9 mouse cellular contexts compared by ENCODE assay signal in genomic region chr1:165684261-165685203, GRCm38 (mm10). TPM values are rescaled to one million over a fixed set of nuclear protein-coding genes. Genes with fewer than 3 reads are reported as not detected.
DNase-seq lines count a peak whose midpoint lies in the region; ATAC-seq and TF ChIP-seq lines count a peak whose summit lies in the region.
"Had no signal": no experiment of that assay in that cellular context is flagged by ENCODE, and none has a peak within 500 bp of the region (broad histone marks: within the 10 kb centered on the region; RNA-seq: fewer than 3 reads in every experiment).

No protein-coding gene starts in this region.

- 0 out of 2 replicates have a peak overlapping the region, but pooled peaks have one; percentile 18 for H3K27ac ChIP-seq in embryonic facial prominence, embryonic 15.5 days (replicated peaks)
- H3K27ac ChIP-seq in embryonic facial prominence, embryonic 10.5 days (replicated peaks) = no peak overlapping the region; the same call in 1 of the 2 replicates
- H3K27ac ChIP-seq in heart, embryonic 10.5 days = peak overlapping the region; percentile 74
- H3K27ac ChIP-seq in lung, embryonic 14.5 days (ENCODE audit: low read depth) = peak overlapping the region; percentile 51; the same call in 1 of the 2 replicates

- WGBS in embryonic facial prominence, embryonic 15.5 days = 42% methylated on average over 15 of the region's 15 CpGs
- 31% methylated on average over 15 of the region's 15 CpGs for WGBS in embryonic facial prominence, embryonic 10.5 days
- WGBS in heart, embryonic 10.5 days = 15% methylated on average over 15 of the region's 15 CpGs
- WGBS in lung, embryonic 14.5 days = 49% methylated on average over 15 of the region's 15 CpGs

- H3K9ac ChIP-seq in embryonic facial prominence, embryonic 15.5 days = no peak overlapping the region
- H3K9ac ChIP-seq in lung, embryonic 14.5 days = no peak overlapping the region
- H3K9ac ChIP-seq: forebrain, postnatal 0 days had no signal

- no peak for ATAC-seq in embryonic facial prominence, embryonic 15.5 days (ENCODE audit: insufficient number of reproducible peaks, low FRiP score, low TSS enrichment, low read depth)
- ATAC-seq in lung, embryonic 14.5 days (ENCODE audit: insufficient read depth) = peak; percentile 57; the same call in 1 of the 2 replicates
- ATAC-seq: forebrain, postnatal 0 days had no signal

- no peak for TF ChIP-seq CTCF in lung, embryonic 14.5 days (IDR thresholded peaks at IDR 0.05; ENCODE audit: low read depth)

- H3K4me2 ChIP-seq in embryonic facial prominence, embryonic 15.5 days (replicated peaks) = no peak overlapping the region
- H3K4me2 ChIP-seq in lung, embryonic 14.5 days = no peak overlapping the region

- H3K27me3 ChIP-seq in embryonic facial prominence, embryonic 15.5 days = no peaks in the 10 kb centered on the region; the same call in 1 of the 2 replicates
- no peaks in the 10 kb centered on the region for H3K27me3 ChIP-seq in embryonic facial prominence, embryonic 10.5 days (replicated peaks; ENCODE audit: low read depth, poor library complexity, severe bottlenecking)
- H3K27me3 ChIP-seq in heart, embryonic 10.5 days (ENCODE audit: insufficient read depth, poor library complexity, severe bottlenecking) = no peaks in the 10 kb centered on the region
- H3K27me3 ChIP-seq in lung, embryonic 14.5 days (ENCODE audit: insufficient read depth, low read length) = no peaks in the 10 kb centered on the region

- no peak overlapping the region for H3K4me3 ChIP-seq in embryonic facial prominence, embryonic 15.5 days (replicated peaks)
- H3K4me3 ChIP-seq in embryonic facial prominence, embryonic 10.5 days = no peak overlapping the region
- H3K4me3 ChIP-seq in heart, embryonic 10.5 days = peak overlapping the region; percentile 3
- no peak overlapping the region for H3K4me3 ChIP-seq in lung, embryonic 14.5 days (ENCODE audit: low read depth, low read length)

- H3K4me1 ChIP-seq in embryonic facial prominence, embryonic 15.5 days = peaks cover 6% of the 10 kb centered on the region; the same call in 1 of the 2 replicates
- H3K4me1 ChIP-seq in embryonic facial prominence, embryonic 10.5 days = peaks cover 20% of the 10 kb centered on the region
- H3K4me1 ChIP-seq in heart, embryonic 10.5 days = peaks cover 92% of the 10 kb centered on the region
- peaks cover 17% of the 10 kb centered on the region for H3K4me1 ChIP-seq in lung, embryonic 14.5 days (ENCODE audit: insufficient read depth)

- no peaks in the 10 kb centered on the region for H3K36me3 ChIP-seq in embryonic facial prominence, embryonic 15.5 days
- no peaks in the 10 kb centered on the region for H3K36me3 ChIP-seq in embryonic facial prominence, embryonic 10.5 days (replicated peaks)
- H3K36me3 ChIP-seq in heart, embryonic 10.5 days = peaks cover 14% of the 10 kb centered on the region
- no peaks in the 10 kb centered on the region for H3K36me3 ChIP-seq in lung, embryonic 14.5 days (ENCODE audit: insufficient read depth)

- no peak for DNase-seq in embryonic facial prominence, embryonic 10.5 days (ENCODE audit: low spot score)
- peak; percentile 91 for DNase-seq in heart, embryonic 10.5 days (ENCODE audit: low spot score)
- peak; percentile 83 for DNase-seq in kidney, adult 9 months
- peak; percentile 62 for DNase-seq in lung, embryonic 14.5 days
- DNase-seq in cerebellum, adult 9-10 months = no peak
- no peak for DNase-seq in natural killer cell, adult 2 months (ENCODE audit: low spot score in 2 of 2)
- no peak for DNase-seq in thymus, postnatal 25 days
- DNase-seq: forebrain, postnatal 0 days had no signal

- no peaks in the 10 kb centered on the region for H3K9me3 ChIP-seq in embryonic facial prominence, embryonic 15.5 days (replicated peaks)
- no peaks in the 10 kb centered on the region for H3K9me3 ChIP-seq in embryonic facial prominence, embryonic 10.5 days
- H3K9me3 ChIP-seq in heart, embryonic 10.5 days = no peaks in the 10 kb centered on the region
- H3K9me3 ChIP-seq in lung, embryonic 14.5 days (ENCODE audit: low read depth, low read length) = no peaks in the 10 kb centered on the region

RNA-seq across cellular contexts. Expression of gene Rcsd1, which starts 25.0 kb away (rescaled TPM):
- 16.7 and 19.1 TPM in 2 replicates for polyA plus RNA-seq in embryonic facial prominence, embryonic 15.5 days (2015; fragmentation: Nextera tagmentation; extraction: Ambion mirVana)
- 10.3 and 10.8 TPM in 2 replicates for polyA plus RNA-seq in embryonic facial prominence, embryonic 10.5 days (2016; fragmentation: Nextera tagmentation; extraction: Ambion mirVana)
- polyA plus RNA-seq in heart, embryonic 10.5 days (2016; fragmentation: Nextera tagmentation; extraction: Ambion mirVana) = 100 and 130 TPM in 2 replicates
- 22.9 and 25.2 TPM in 2 replicates for polyA plus RNA-seq in lung, embryonic 14.5 days (2014; fragmentation: Nextera tagmentation; extraction: Ambion mirVana)

RNA-seq across cellular contexts. Expression of gene Mpzl1, which starts 50.2 kb away (rescaled TPM):
- polyA plus RNA-seq in embryonic facial prominence, embryonic 15.5 days (2015; fragmentation: Nextera tagmentation; extraction: Ambion mirVana) = 138 and 147 TPM in 2 replicates
- polyA plus RNA-seq in embryonic facial prominence, embryonic 10.5 days (2016; fragmentation: Nextera tagmentation; extraction: Ambion mirVana) = 138 and 139 TPM in 2 replicates
- 138 and 170 TPM in 2 replicates for polyA plus RNA-seq in heart, embryonic 10.5 days (2016; fragmentation: Nextera tagmentation; extraction: Ambion mirVana)
- 208 and 220 TPM in 2 replicates for polyA plus RNA-seq in lung, embryonic 14.5 days (2014; fragmentation: Nextera tagmentation; extraction: Ambion mirVana)

Comparison
In these comparisons a context has a peak if more than half of its experiments do, and no peak if none do; other contexts are left out.
1. DNase-seq: peak in heart, embryonic 10.5 days (single experiment), kidney, adult 9 months (single experiment) and lung, embryonic 14.5 days (single experiment); none in embryonic facial prominence, embryonic 10.5 days (single experiment), cerebellum, adult 9-10 months (single experiment), natural killer cell, adult 2 months (0 of 2) and thymus, postnatal 25 days (single experiment).